Mouse (Mus musculus) liver, embryonic 12.5 days (tissue): Measurements from ENCODE around the gene Retreg3. TPM values are rescaled to one million over a fixed set of nuclear protein-coding genes. Genes with fewer than 3 reads are reported as not detected.

Source experiments
- ATAC-seq: fragments of 200-750 bp; cut with Nextera tagmentation; 2 replicates; pipeline ENCODE4 v1.8.0; 2017; ENCODE audit warnings: moderate number of reproducible peaks, mild to moderate bottlenecking, moderate library complexity
- H3K27ac ChIP-seq: fragments of 300-500 bp; sonication (generic); 2 replicates; pipeline ENCODE4 v1.5.1; 2016; ENCODE audit warnings: mild to moderate bottlenecking
- H3K27me3 ChIP-seq: fragments of 300-500 bp; sonication (generic); replicated peaks from 2 replicates; pipeline ENCODE4 v1.6.1; 2016; ENCODE audit warnings: mild to moderate bottlenecking, moderate library complexity
- H3K36me3 ChIP-seq: fragments of 300-500 bp; sonication (generic); 2 replicates; pipeline ENCODE4 v1.6.1; 2016; ENCODE audit warnings: mild to moderate bottlenecking, moderate library complexity
- H3K4me1 ChIP-seq: fragments of 300-500 bp; sonication (generic); 2 replicates; pipeline ENCODE4 v1.6.1; 2016
- H3K4me2 ChIP-seq: fragments of 300-500 bp; sonication (generic); 2 replicates; pipeline ENCODE4 v1.6.1; 2016; ENCODE audit warnings: mild to moderate bottlenecking, moderate library complexity
- H3K4me3 ChIP-seq: fragments of 300-500 bp; sonication (generic); 2 replicates; pipeline ENCODE4 v1.5.1; 2016; ENCODE audit warnings: mild to moderate bottlenecking, moderate library complexity
- H3K9ac ChIP-seq: fragments of 300-500 bp; sonication (generic); 2 replicates; pipeline ENCODE4 v1.6.1; 2016; ENCODE audit warnings: mild to moderate bottlenecking, moderate library complexity
- H3K9me3 ChIP-seq: fragments of 300-500 bp; sonication (generic); replicated peaks from 2 replicates; pipeline ENCODE4 v1.6.1; 2016; ENCODE audit warnings: mild to moderate bottlenecking, moderate library complexity
- WGBS: fragments of 180-500 bp; shearing (Covaris S2); methylation state at CpG from one replicate; pipeline ENCODE4 v1.1.7; 2016; ENCODE audit not compliant: insufficient replicate concordance; 5-methylcytosine and 5-hydroxymethylcytosine counted together
- polyA plus RNA-seq: library from polyadenylated mRNA; unstranded; fragments of >200 nt; fragmentation: Nextera tagmentation; extraction: Ambion mirVana; gene quantifications from 2 replicates; pipeline ENCODE4 v1.2.1, GENCODE M21; 2016

Retreg3 gene
- polyA plus RNA-seq, 1 experiment from 2014 or later, result 12.7 TPM

- H3K4me3 ChIP-seq, result peak within 1 kb of the TSS; percentile 74
- H3K27me3 ChIP-seq, result peaks cover 53% of the 10 kb centered on the region
- peak; percentile 82 for ATAC-seq
- whole genome bisulfite sequencing, result 3% methylated on average over 35 of the region's 35 CpGs
- H3K9me3 ChIP-seq, result no peaks in the 10 kb centered on the region
- peak within 1 kb of the TSS; percentile 98 for H3K4me2 ChIP-seq
- 0 out of 2 replicates have a peak within 1 kb of the TSS, but pooled peaks have one; percentile 36 for H3K27ac ChIP-seq
- H3K4me1 ChIP-seq, result peaks cover 43% of the 10 kb centered on the region
- peak within 1 kb of the TSS; percentile 79 for H3K9ac ChIP-seq
- H3K36me3 ChIP-seq, result peaks cover under 1% of the 10 kb centered on the region
These were observed 50.1 kb downstream of the Retreg3 start, which contains the start of gene Naglu for GRCm38 (mm10) chr11:101069391-101070188. Gene Naglu (plus strand): TSS chr11:101070012.

- Histone ChIP-seq H3K4me1 (peaks cover 71% of the 10 kb centered on the region), H3K36me3 (peaks cover 20% of the 10 kb centered on the region), H3K4me3 (peak overlapping the region; percentile 39), H3K27me3 (peaks cover 29% of the 10 kb centered on the region), H3K9me3 (no peaks in the 10 kb centered on the region), H3K4me2 (peak overlapping the region; percentile 65), H3K27ac (peak overlapping the region; percentile 98), H3K9ac (peak overlapping the region; percentile 23; the same call in 1 of the 2 replicates)
- no peak for ATAC-seq
- 18% methylated on average over 18 of the region's 18 CpGs for WGBS
These were observed 52.9 kb downstream of the Retreg3 start for GRCm38 (mm10) chr11:101066549-101067412.

- 68% methylated on average over 9 of the region's 9 CpGs for WGBS
- H3K4me1 ChIP-seq, result peaks cover 72% of the 10 kb centered on the region
- peak overlapping the region; percentile 98 for H3K27ac ChIP-seq
- peaks cover 38% of the 10 kb centered on the region for H3K36me3 ChIP-seq
- no peaks in the 10 kb centered on the region for H3K9me3 ChIP-seq
- ATAC-seq, result no peak
- no peak overlapping the region for H3K4me3 ChIP-seq
- H3K4me2 ChIP-seq, result no peak overlapping the region
- H3K27me3 ChIP-seq, result peaks cover 12% of the 10 kb centered on the region
- H3K9ac ChIP-seq, result no peak overlapping the region
These were observed 54.7 kb downstream of the Retreg3 start for GRCm38 (mm10) chr11:101065002-101065401.

- H3K4me3 ChIP-seq, result peak overlapping the region; percentile 20; the same call in 1 of the 2 replicates
- ATAC-seq, result no peak
- 70% methylated on average over 4 of the region's 4 CpGs for WGBS
- peak overlapping the region; percentile 69 for H3K4me2 ChIP-seq
- H3K9ac ChIP-seq, result peak overlapping the region; percentile 66
- H3K4me1 ChIP-seq, result peaks cover 70% of the 10 kb centered on the region
- H3K9me3 ChIP-seq, result no peaks in the 10 kb centered on the region
- H3K27me3 ChIP-seq, result peaks cover 12% of the 10 kb centered on the region
- peak overlapping the region; percentile 98 for H3K27ac ChIP-seq
- H3K36me3 ChIP-seq, result peaks cover 43% of the 10 kb centered on the region
These were observed 55.2 kb downstream of the Retreg3 start for GRCm38 (mm10) chr11:101064462-101064861.

- Histone ChIP-seq H3K9me3 (no peaks in the 10 kb centered on the region), H3K4me3 (peak overlapping the region; percentile 25), H3K36me3 (peaks cover 50% of the 10 kb centered on the region), H3K4me2 (peak overlapping the region; percentile 69), H3K4me1 (peaks cover 69% of the 10 kb centered on the region), H3K9ac (peak overlapping the region; percentile 66), H3K27ac (peak overlapping the region; percentile 98), H3K27me3 (peaks cover 7% of the 10 kb centered on the region; the same call in 1 of the 2 replicates)
- 3% methylated on average over 12 of the region's 12 CpGs for WGBS
- peak; percentile 96 for ATAC-seq
These were observed 55.9 kb downstream of the Retreg3 start for GRCm38 (mm10) chr11:101063676-101064327.

GRCm38 (mm10) chr11:101062971-101063675 lies 56.6 kb downstream of the Retreg3 start:
- Histone ChIP-seq H3K4me1 (peaks cover 76% of the 10 kb centered on the region), H3K4me2 (peak overlapping the region; percentile 69), H3K36me3 (peaks cover 57% of the 10 kb centered on the region), H3K27me3 (peaks cover 4% of the 10 kb centered on the region; the same call in 1 of the 2 replicates), H3K9ac (peak overlapping the region; percentile 66), H3K4me3 (peak overlapping the region; percentile 25), H3K27ac (peak overlapping the region; percentile 98), H3K9me3 (no peaks in the 10 kb centered on the region)
- WGBS, result 54% methylated on average over 14 of the region's 14 CpGs
- no peak; the same call in 1 of the 2 replicates for ATAC-seq

- H3K4me1 ChIP-seq, result peaks cover 84% of the 10 kb centered on the region
- ATAC-seq, result no peak
- H3K4me3 ChIP-seq, result no peak overlapping the region
- peak overlapping the region; percentile 66; the same call in 1 of the 2 replicates for H3K9ac ChIP-seq
- peak overlapping the region; percentile 98 for H3K27ac ChIP-seq
- H3K36me3 ChIP-seq, result peaks cover 64% of the 10 kb centered on the region
- H3K4me2 ChIP-seq, result peak overlapping the region; percentile 69; the same call in 1 of the 2 replicates
- H3K27me3 ChIP-seq, result no peaks in the 10 kb centered on the region
- 76% methylated on average over 12 of the region's 12 CpGs for WGBS
- no peaks in the 10 kb centered on the region for H3K9me3 ChIP-seq
These were observed 57.4 kb downstream of the Retreg3 start for GRCm38 (mm10) chr11:101062165-101062884.

GRCm38 (mm10) chr11:101061049-101061448 lies 58.6 kb downstream of the Retreg3 start:
- no peak for ATAC-seq
- Histone ChIP-seq H3K27me3 (no peaks in the 10 kb centered on the region), H3K27ac (peak overlapping the region; percentile 64; the same call in 1 of the 2 replicates), H3K4me2 (no peak overlapping the region), H3K4me3 (no peak overlapping the region), H3K9ac (no peak overlapping the region), H3K4me1 (peaks cover 86% of the 10 kb centered on the region), H3K36me3 (peaks cover 77% of the 10 kb centered on the region), H3K9me3 (no peaks in the 10 kb centered on the region)
- 84% methylated on average over 5 of the region's 5 CpGs for WGBS

- WGBS, result 73% methylated on average over 8 of the region's 8 CpGs
- H3K27ac ChIP-seq, result peak overlapping the region; percentile 61
- H3K36me3 ChIP-seq, result peaks cover 86% of the 10 kb centered on the region
- peaks cover 84% of the 10 kb centered on the region for H3K4me1 ChIP-seq
- ATAC-seq, result no peak
- no peaks in the 10 kb centered on the region for H3K9me3 ChIP-seq
- H3K4me2 ChIP-seq, result no peak overlapping the region
- H3K27me3 ChIP-seq, result no peaks in the 10 kb centered on the region
- H3K4me3 ChIP-seq, result no peak overlapping the region
- no peak overlapping the region for H3K9ac ChIP-seq
These were observed 59.6 kb downstream of the Retreg3 start for GRCm38 (mm10) chr11:101060126-101060525.

- H3K4me2 ChIP-seq, result no peak overlapping the region
- H3K27ac ChIP-seq, result peak overlapping the region; percentile 61
- H3K4me1 ChIP-seq, result peaks cover 81% of the 10 kb centered on the region
- ATAC-seq, result no peak
- no peaks in the 10 kb centered on the region for H3K9me3 ChIP-seq
- no peak overlapping the region for H3K9ac ChIP-seq
- H3K27me3 ChIP-seq, result no peaks in the 10 kb centered on the region
- WGBS, result 90% methylated on average over 10 of the region's 10 CpGs
- H3K4me3 ChIP-seq, result no peak overlapping the region
- H3K36me3 ChIP-seq, result peaks cover 91% of the 10 kb centered on the region
These were observed 60.2 kb downstream of the Retreg3 start for GRCm38 (mm10) chr11:101059473-101059872.
